Mouse (Mus musculus) A20 (cell line): ENCODE data around the gene Dip2b.
A peak's percentile ranks its signal among the peaks of the same experiment; 100 is the strongest.

ENCODE experiments used
- DNase-seq: peaks from one replicate; pipeline ENCODE4 v3.0.0-alpha.2; 2011; ENCODE audit warnings: low read depth, low spot score

Dip2b gene

DNA sequence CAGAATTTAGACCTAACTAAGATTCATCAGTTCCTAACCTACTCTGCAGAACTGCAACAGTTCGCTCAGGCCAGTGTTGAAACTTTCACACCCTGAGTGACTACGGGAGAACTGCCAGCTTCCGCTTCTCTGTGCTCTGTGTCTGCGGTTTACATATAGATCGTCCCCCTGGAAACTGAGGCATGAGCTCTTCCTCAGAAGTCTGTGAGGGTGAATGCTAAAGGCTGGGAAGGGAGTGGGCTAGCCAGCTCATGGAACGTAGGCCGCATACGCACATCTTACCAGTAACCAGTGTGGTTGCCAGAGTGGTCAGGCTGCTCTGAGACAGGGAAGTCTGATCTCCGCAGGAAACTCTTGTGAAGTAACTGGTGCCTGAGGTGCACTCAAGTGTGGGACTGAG lies 177.7 kb downstream of the Dip2b start:
- no peak for DNase-seq

DNA sequence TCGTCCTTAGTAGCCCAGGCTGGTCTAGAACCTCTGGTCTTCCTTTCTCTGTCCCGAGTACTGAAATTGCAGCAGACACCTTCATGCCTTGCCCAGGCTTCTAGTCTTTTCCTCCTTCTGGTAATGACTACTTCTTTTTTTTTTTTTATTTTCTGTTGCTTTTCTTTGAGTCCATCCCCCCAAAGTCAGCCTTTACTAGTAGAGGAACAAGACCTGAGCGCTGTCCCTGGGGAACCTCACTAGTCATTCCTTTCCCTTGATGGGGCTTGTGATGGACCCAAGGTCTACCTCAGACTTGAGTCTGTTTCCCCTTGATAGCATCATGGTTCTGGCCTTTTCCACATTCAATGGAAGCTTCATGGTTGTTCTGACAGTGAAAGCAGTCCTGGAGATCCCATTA lies 179.6 kb downstream of the Dip2b start:
- no peak for DNase-seq

DNA sequence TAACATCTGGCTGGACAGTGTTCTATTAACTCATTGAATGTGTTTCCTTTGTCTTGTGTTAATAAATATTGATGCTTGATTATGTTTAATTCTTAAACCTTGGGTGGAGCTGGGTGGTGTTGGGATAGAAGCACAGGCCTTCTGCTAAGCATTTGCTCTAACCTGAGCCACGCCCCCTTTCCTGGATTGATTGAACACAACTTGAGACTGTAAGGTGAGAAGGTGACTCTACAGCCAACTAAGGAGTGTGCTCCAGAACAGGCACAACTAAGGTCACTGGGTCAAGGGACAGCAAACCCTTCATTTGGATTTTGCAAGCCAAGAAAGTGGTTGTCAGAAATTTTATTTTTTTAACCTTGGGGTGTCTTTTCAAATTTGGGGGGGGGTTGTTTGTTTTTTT lies 180.9 kb downstream of the Dip2b start:
- DNase-seq: no peak

DNA sequence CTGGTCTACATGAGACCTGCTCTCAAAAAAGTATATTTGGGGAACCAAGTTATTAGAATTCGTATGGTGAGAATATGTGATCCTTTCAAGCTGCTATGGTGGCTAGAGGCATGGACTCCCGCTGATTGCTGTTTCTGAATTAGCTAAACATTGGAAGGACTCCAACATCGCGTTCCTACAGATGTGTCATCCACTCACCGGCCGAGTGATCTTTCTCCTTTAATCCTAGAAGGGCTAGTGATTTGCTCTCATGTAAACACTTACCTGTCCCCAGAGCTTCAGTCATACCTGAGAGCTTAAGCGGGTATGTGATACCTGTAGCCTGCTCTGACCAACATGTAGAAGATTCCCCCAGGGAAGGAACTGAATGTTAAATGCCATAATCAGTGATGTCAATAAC lies 182.5 kb downstream of the Dip2b start:
- DNase-seq: no peak

DNA sequence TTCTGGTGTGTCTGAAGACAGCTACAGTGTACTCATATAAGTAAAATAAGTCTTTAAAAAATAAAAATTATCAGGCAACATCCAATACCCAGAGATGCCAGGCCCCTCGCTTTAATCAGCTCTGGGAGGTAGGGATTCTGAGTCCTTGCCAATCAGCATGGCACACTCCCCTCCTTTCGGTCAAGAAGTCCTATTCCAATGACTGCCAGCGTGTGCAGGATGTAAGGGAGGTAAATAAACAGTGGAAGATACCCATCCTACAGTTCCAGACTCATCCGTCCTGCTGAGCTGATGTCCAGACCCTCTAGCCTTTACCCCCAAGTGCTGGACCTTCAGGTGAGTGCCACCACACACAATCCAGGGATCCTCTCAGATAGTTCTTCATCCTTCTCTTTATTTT lies 186.9 kb downstream of the Dip2b start:
- no peak for DNase-seq

DNA sequence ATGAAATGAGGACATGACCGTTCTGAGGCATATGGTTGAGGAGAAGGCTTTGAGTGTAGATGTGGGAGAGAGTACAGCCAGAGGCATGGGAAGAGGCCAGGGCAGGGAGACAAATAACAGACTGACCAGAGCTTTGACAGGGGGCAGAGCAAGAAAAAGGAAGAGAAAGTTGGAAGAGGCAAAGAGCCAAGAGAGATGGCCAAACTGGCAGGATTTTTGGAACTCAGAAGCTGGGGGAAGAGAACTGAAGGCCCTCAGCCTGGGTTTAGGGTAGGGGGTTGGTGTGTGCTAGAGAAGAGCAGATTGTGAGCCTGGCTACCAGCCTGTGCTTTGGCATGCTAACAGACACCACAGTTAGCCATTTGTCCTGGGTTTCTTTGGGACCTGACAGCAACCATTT lies 187.4 kb downstream of the Dip2b start:
- DNase-seq: no peak

DNA sequence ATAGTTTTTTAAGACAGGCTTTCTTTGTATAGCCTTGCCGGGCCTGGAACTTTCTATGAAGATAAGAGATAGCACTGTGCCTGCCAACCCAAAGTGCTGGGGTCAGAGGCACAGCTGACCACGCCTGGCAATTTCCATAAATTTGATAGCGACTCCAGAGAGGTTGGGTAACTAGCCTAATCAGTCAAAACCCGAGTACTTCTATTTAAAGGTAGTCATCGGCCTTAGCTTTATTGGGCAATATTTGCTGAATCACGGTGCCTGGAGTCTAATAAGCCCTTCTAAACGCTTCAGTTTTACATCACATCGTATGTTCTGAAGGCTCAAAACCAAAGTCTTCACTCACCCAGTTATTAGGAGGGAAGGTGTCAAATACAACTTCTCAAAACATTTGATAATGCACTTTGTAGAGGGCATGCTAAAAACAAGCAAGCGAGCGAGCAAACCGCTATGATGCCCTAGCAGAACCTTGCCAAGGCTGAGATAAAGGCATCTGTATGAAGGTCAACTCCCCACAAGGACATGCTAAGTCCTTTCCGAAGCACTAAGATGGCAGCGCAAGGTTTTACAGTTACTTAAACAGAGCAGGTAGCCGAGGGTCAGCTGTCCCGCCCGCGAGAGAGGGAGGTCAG lies 188.7 kb downstream of the Dip2b start:
- DNase-seq: peak; percentile 65

DNA sequence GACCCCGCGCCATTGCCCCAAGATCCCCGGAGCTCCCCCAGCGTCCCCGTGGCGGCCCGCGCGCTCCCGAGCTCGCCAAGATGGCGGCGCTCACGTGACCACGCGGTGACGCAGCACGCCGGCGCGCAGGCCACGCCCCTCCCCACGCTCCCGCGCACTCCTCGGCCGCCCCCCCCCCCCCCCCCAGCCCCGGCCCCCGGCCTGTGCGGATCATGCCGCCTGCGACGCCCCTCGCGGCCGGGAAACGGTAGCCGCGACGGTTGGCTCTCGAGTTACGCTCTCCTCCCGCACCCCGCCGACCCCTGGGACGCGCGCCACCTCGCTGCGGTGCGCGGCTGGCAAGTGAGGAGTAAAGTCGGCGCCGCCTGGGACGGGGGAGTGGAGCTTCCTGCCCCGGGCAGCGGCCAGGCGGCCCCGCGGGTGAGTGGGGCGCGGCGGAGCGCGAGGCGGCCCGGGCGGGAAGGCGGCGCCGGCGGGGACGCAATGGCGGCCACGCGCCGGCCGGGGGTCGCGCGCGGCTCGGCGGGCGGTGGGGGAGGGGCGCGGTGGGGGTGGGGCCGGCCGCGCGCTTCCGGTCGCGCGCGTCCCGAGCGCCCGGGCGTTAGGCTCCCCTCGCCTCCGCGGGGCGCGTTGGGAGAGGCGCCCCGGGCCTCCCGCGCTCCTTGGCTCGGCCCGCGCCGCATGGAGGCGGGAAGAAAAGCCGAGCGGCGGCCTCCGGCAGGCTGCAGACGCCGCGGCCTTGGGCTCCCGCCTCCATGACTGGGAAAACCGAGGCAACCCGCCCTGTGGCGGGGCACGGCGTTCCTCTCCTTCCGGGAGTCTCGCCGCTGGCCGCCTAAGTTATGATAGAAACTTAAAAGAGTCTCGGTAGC lies 189.4 kb downstream of the Dip2b start, which contains the start of gene Atf1:
TSS of gene Atf1 (plus strand) at position 157 of the 872 bp plus-strand sequence.
- DNase-seq: peak; percentile 91

DNA sequence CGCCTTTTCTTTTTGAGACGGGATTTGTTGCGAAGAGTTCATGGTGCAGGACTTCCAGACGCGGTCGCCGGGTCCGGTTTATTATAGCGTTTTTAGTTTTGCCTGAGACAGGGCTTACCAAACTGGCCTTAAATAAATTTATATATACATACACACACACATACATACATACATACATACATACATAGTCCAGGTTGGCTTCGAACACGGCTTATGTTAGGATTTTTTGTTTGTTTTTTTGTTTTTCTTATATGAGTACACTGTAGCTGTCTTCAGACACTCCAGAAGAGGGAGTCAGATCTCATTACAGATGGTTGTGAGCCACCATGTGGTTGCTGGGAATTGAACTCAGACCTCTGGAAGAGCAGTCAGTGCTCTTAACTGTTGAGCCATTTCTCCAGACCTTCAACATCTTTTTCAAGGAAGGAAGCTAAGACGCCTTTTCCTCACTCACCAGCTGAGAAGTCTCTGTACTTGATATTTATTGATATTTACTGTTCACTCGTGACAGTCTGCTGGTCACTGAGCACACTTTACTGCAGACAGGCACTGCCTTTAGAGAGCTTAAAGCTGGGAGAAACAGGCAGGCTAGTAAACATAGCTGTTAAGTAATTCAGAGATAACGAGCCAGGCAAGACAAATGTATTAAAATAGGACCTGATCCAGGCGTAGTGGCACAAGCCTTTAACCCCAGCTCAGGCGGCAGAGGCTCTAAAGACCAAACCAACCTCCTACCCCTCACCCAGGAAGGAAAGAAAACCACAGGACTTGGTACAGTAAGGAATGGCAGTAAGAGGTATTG lies 190.3 kb downstream of the Dip2b start:
- DNase-seq: peak; percentile 59

DNA sequence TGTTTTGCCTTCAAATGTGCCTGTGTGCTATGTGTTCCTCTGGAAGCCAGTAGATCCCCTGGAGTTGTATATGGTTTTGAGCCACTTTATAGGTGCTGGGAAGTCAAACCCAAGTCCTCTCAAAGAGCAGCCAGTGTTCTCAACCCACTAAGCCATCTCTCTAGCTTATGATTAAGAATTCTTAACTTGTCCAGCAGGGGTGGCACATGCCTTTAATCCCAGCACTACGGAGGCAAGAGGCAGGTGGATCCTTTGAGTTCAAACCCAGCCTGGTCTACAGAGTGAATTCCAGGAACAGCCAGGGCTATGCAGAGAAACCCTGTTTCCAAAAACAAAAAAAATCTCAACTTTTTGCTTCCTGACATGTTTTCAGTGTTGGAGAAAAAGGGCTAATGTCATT lies 192.2 kb downstream of the Dip2b start:
- peak; percentile 23 for DNase-seq

DNA sequence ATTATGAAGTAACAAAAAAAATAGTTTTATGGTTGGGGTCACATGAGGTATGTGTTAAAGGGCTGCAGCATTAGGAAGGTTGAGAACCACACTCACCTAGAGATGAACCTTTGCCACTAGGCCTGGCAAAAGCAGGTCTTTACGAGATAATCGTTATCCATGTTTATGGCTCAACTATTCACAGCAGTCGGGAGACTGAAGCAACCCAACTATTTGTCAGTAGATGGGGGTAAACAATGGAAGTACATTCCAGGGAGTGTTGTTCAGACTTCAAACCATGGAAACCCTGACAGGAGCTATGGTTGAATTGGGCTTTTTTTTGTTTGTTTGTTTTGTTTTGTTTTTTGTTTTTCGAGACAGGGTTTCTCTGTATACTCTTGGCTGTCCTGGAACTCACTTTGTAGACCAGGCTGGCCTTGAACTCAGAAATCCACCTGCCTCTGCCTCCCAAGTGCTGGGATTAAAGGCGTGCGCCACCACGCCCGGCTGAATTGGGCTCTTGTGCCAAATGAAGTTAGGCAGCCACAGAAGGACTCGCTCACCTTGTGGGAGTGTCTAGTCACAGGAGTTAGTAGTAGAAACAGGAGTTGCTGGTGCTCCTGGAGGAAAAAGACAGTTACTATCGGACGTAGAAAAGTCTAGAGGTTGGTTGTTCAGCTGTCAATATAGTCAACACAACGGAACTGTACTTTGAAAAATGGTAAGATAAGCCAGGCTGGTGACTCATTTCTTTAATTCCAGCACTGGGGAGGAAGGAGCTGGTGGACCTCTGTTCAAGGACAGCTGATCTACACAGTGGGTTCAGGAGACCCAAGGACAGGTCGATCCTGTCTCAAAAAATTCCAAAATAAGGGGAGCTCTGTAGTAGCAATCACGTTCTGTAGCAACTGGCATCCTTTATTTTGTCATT lies 193.4 kb downstream of the Dip2b start:
- no peak for DNase-seq

DNA sequence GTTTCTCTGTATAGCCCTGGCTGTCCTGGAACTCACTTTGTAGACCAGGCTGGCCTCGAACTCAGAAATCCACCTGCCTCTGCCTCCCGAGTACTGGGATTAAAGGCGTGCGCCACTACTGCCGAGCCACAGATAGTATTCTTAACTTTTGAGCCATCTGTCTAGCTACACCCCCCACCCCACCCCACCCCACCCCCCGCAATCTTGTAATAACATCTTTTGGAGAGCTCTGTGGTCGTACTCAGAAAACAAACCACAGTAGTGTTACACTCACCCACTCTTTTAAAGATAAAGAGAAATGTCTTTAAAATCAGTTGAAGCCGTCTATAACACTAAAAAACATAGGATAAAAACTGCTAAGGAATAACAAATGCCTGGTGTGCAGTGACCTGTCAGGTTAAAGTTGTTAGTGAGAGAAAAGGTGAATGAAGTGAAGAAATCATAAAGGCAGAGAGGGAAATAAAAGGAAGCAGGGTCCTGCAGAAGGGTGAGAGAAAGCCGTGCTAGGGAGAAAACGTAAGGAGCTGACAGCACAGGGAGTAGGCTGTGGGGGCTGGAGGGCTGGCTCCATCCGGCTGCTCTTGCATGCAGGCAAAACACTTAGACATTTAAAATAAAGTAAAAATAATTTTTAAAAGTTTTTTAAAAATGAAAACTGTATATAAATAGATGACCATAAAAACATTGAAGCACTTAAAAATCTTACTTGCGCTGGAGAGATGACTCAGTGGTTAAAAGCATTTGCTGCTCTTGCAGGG lies 196.9 kb downstream of the Dip2b start:
- DNase-seq: no peak

DNA sequence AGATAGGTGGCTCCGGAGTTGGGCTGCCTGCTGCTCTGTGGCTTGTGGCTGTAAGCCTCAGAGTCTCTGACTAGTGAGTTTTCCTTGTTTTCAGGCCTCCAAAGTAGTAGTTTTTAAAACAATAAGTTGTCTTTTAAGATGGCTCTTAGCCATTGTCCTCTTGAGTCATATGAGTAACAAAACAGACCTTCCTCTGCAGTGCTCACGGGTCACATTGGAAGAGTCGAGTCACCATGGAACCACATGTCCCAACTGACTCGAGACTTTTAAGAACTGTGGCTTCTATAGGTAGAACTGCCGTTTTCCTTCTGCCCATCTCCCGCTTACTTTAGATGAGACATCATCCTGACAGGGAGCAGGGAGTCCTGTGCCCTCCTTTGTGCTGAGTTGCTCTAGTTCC lies 198.5 kb downstream of the Dip2b start:
- no peak for DNase-seq

DNA sequence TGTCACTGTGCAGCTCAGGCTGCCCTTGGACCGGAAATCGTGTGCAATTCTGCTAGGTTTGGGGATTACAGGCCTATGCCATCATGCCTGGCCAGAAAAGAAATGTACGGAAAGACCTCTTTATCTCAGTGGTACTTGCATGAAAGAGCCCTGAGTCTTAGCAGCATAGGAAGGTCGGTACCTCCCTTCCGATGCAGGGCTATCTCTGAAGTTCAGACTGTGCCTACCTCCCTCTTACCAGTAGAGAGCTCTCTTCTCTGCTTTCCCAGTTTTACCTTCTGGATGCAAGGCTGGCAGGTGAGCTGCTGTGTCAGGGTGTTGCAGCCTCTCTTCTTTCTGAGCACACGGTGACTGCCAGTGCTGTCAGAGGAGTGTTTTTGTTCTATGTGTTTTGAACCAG lies 203.3 kb downstream of the Dip2b start:
- no peak for DNase-seq

DNA sequence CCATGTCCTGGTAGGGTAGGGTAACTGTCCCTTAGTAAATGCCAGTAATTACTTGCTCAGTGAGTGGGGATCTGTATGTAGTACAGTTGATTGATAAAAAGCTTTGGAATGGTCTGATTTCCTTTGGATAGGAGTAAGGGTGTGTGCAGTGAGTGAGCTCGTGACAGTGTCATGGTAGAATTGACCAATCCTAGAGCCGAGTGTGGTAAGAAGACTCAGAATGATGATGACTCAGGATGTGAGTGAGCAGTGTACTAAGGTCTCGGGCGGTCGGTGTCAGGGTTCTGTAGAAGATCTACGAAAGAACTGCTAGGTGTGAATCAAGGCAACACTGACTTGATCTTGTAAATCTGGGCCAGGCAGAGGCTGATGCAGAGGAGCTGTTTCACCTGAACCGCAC lies 207.5 kb downstream of the Dip2b start:
- no peak for DNase-seq

DNA sequence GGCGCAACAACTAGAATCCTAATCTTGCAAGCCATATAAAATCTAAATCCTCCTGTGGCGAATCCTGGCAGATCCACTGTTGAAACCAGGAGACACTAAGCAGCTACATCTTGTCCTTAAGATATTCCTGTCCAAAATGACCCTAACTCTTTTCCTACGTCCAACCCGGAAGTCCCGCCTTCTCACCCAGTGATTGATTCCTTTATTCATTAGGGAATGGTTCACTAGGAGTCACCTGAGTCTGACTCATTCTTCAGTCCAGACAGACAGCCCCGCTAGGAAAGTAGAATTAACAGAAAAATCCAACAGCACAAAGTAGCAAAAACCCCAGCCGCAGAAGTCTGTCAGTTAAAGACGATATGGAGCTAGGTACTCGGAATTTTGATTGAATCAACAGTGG lies 208.8 kb downstream of the Dip2b start:
- DNase-seq: no peak

DNA sequence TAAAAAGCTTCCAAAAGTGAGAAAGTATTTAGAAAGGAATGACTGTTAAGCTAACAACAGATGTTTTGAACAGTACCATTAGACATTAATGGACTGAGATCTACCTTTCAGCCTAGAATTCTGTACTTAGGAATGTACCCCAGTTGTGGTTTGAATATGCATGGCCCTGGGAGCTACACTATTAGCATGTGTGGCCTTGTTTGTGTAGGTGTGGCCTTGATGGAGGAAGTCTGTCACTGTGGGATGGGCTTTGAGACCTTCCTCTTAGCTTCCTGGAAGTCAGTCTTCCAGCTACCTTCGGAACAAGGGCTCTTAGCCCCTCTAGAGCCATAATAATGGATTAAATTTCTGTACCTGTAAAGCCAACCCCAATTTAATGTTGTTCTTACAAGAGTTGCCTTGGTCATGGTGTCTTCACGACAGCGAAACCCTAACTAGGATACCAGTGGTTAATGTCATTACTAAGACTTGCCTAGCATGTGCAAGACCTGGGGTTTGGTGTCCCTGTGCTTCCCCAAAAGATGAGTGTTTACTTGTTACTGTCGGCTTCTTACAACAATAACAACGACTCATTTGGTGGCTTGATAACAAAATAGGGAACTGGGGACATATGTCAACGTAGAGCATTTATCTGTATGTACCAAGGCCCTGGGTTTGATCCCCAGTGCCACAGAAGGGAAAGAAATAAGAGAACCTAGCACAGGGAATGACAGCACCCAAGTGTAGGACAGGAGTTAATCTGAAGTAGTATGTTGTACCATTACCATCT lies 210.4 kb downstream of the Dip2b start:
- DNase-seq: no peak

DNA sequence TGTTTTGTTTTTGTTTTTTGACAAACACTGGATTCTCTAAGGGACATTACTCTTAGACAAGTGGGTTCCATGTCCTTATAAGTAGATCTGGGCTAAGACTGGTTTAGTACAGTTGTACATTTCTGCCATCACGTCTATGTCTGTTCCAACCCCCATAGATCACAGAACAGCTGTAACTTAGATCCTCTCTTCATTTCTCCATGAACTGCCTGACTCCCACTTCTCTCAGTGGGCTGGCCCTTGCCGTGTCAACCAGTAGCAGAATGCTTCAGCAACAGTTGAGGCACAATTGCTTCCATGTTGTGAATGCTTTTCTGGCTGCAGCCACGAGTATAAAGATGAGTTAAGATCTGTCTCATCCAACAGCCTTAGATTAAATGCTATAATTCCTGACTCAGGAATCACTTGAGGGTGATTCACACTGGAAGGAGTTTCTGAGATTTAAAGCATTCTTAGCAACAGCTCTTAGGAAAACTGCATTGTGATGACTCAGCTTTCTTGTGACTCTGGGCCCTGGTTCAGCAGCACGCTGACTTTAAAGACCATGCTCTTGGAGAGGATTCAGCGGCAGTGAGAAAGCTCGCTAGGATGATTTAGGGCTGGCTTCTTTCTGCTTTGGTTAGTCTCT lies 212.8 kb downstream of the Dip2b start:
- DNase-seq: no peak

DNA sequence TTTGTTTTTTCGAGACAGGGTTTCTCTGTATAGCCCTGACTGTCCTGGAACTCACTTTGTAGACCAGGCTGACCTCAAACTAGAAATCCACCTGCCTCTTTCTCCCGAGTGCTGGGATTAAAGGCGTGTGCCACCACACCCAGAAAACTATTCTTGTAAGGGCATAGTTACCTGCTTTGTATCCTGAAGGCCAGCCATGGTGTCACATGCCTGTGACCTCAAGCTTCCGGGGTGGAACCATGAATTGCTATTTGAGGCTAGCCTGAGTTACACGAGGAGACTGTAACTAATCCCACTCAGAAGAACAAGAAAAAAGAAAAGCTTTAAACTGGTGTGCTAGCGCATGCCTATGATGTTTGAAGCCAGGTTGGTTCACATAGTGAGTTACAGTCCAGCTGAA lies 217.9 kb downstream of the Dip2b start:
- no peak for DNase-seq
